Mouse (Mus musculus): ENCODE measurements around the gene Bax.

Gene Bax

DNA sequence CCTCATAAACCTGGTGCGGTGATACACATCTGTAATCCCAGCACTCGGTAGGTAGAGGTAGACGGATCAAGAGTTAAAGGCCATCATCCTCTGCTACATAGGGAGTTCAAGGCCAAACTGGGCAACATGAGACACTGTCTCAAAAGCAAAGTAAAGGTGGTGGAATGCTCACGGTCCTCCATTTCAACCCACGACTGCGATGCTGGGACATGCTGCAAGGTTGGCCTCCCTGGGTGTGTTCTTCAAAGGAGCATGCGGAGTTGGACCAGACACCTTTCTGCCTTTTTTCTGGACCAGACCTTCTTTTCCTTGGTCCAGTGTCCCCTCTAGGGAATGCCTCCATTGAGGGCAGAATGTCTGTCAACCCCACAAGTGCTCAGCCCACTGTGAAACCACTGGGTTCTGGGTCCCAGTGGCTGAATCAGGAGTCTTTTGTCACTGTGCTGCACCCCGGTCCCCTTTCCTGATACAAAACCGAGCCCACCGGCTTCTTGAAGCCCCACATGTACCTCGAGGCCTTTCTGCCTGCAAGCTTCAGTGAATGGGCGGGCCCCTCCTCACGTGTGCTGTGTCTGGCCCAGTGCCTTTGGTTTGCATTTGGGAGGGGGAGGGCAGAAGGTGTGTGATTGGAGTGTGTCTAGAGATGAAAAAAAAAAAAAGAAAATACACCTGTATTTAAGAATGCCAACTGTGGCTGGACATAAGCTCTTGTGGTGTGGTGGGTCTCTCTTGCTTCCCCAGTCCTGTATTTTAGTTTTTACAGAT is 10.6 kb downstream of the Bax start:
- DNase-seq = no peak

DNA sequence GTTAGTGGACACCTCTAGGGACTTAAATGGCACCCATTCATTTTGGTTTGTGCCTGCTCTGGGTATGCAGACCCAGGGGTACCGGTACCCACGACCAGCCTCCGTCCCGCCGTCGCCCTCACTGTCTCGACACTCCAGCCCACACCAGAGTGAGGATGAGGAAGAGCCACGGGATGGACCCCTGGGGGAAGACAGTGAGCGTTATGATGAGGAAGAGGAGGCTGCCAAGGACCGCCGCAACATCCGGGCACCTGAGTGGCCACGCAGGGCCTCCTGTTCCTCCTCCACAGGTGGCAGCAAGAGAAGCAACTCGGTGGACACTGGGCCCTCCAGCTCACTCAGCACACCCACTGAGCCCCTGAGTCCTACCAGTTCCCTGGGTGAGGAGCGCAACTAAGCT is 11.7 kb downstream of the Bax start:
- no peak for DNase-seq

DNA sequence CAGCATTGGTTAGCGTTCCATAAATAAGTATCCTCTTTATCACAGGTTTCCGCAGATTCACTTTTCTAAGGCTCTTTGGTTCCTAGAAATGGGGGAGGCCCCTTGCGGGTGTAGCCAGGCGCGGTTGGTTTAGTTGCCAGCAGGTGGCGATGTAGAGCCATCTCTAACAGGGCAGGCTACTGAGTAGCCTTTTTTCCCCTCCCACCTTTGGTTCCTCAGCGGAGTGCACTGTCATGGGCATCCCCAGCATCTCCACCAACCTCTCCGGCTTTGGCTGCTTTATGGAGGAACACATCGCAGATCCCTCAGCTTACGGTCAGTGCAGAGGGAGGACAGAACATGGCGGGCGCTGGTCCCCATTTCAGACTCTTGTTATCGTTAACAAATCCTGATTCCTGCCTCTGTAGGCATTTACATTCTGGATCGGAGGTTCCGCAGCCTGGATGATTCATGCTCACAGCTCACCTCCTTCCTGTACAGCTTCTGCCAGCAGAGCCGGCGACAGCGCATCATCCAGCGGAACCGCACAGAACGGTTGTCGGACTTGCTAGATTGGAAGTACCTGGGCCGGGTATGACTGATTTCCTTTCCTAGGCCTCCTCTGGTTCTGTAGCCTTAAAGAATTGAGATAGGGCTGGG is 15.2 kb downstream of the Bax start:
- DNase-seq = peak; percentile 63 to 84

DNA sequence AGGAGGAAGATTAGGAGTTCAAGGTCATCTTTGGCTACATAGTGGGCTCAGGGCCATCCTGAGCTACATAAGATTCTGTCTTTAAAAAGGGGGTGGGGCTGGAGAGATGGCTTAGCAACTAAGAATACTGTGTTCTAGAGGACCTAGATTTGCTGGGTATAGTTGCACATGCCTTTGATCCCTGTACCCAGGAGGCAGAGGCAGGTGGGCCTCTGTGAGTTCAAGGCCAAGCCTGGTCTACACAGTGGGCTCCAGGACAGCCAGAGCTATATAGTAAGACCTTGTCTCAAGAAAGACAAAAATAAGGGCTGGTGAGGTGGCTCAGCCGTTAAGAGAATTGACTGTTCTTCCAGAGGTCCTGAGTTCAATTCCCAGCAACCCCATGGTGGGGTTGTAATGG is 16.7 kb downstream of the Bax start:
- DNase-seq = no peak

DNA sequence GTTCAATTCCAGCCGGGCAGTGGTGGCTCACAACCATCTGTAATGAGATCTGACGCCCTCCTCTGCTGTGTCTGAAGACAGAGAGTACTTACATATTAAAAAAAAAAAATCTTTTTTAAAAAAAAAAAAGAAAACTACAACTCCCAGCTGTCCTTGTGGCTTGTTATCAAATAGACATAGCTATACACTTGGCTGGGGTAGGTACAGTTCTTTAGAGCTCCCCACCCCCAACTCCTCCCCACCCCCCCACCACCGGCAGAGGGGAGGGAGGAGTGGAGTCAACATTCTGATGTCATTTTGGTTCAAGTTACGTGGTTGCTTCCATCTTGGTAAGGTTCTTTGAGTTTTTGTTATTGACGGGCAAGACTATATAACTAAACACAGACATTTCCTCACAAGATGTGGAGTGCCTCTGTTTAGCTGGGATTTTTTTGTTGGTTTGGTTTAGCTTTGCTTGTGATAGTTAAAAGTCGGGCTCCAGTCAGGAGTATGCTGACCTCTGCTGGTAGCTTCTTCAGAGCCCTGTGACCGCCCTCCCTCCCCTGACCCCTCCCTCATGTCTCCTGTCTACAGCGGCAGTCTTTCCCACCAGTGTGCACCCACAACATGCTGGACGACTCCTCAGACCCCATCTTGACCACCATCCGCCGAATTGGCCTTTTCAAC is 19.2 kb downstream of the Bax start:
- peak in 1 of 2 experiments; percentile 38 for DNase-seq

DNA sequence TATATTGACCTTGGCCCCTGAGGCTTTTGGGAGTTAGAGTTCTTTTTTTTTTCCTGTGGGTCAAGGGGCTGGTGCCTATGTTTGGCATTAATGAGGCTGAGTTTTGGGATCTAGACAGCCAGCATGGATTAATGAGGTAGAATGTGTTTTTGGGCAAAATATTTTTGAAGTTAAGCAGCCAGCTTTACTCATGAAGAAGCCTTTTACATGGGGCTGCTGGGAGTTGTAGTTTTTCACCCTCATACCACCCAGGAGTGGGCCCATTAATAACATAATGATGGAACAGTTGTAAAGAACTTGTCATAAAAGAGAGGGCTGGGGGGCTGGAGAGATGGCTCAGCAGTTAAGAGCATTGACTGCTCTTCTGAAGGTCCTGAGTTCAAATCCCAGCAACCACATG is 20.1 kb downstream of the Bax start:
- DNase-seq = no peak

DNA sequence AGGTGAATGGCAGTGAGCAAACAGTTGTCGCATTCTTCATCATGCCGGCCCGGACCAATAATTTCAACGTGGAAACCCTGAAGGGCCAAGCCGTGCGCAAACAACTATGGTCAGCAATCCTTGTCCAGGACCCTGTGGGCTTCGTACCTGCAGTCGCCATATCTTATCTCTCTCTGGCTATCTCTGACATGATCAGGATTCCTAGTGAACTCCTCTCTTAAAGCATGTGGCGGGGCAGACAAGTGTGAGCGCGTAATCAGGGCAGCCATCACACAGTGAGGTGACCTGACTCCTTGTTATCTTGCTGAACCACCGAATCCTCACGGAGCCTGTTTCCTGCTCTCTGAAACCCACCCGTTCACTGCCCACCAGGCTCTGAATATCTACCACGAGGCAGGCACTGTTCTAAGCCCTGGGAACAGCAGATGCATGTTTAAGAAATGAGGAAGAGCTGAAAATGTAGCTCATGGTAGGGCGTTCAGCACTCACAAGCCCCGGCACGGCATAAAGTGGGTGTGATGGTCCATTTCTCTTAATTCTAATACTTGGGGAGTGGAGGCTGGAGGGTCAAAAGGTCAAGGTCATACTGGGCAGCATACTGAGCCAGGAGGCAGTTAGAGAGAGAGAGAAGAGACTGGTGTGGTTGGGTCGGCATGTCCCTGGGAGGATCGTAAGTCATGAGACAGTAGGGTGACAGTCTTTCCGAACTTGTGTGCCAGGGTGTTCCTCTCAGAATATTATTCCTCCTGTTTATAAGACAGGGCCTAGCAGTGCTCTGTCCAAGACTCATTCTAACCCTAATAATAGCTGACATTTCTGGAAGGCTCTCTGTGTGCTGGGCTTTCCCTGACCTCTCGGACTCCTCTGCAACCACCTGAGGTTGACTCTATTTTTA is 22.9 kb downstream of the Bax start:
- DNase-seq = no peak

DNA sequence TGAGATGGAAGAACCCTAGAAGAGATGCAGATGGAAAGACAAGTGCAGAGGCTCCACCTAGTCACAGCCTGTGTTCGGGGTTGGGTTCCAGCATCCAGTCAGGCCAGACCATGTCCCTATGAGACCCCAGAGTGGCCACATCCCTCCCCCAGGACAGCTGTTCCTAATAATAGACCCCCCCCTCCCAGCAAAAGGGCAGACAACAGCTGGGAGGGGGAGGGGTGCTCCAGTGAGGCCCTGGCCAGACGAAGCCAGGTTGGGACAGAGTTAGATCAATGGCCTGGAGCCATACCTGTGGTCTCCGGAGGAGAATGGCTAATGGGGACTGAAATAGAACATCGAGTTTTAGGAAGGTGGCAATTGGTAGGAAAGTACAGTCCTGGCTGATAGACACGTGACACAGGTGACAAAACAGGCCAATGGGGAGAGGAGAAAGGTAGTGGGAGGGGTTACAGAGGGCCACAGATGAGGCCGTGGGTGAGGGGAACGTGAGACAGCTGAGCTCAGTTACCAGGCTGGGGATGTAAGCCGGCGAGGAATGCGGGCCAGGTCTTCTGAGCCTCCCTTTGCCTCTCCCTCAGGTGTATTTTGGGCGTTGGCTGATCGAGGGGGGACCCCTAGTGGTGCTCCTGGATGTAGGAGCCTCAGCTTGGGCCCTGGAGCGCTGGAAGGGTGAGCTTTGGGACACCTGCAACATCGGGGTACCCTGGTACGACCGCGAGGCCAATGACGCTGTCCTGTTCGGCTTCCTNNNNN is 29.0 kb downstream of the Bax start, which contains the start of gene Ruvbl2:
Gene Ruvbl2 (minus strand): TSS at position 576 of the 756 bp plus-strand sequence.
- peak; percentile 42 to 50 for DNase-seq

DNA sequence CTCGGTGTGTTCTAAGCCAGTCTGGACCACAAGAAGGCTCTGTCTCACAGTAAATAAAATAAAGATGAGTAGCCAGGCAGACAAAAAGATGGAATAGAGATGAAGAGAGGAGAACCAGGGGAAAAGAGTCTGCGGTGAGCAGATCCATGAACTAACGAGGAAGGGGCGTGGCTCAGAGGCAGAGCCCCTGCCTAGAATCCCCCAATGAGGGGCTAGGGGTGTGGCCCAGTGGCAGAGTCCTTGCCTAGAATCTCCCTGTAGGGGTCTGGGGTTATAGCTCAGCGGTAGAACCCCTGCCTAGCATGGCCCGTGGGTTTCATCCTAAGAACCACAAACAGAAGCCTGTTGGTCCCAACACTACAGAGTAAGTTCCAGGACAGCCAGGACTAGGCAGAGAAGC is 29.7 kb downstream of the Bax start:
- DNase-seq = no peak

DNA sequence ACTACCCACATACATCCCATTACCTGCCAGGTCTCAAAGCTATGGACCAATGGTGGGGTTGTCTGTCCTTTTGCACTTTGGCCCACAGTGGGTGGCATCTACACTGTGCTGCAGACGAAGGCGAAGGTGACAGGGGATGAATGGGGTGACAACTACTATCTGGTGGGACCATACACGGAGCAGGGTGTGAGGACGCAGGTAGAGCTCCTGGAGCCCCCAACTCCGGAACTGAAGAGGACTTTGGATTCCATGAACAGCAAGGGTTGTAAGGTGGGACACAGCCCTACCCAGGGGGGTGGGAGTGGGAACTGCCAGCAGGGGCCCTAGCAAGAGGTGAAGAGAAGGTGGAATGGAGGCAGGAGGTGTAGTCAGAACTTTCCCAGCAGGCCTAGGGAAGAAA is 30.3 kb downstream of the Bax start:
- no peak for DNase-seq

DNA sequence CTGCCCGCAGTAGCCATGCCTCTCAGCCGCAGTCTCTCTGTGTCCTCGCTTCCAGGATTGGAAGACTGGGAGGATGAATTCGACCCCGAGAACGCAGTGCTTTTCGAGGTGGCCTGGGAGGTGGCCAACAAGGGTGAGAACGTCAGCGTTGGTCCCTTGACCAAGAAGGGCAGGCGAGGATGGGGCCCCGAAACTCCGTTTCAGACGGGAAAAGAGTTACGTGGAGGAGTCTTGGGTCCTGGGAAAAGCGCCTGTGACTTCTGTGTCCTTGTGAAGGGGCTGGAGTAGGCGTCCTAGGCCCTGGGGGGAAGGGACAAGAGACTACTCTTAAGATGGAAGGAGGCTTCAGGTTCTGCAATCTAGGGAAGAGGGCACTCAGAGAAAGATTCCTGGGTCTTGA is 31.7 kb downstream of the Bax start:
- DNase-seq = peak in 1 of 2 experiments; percentile 47

DNA sequence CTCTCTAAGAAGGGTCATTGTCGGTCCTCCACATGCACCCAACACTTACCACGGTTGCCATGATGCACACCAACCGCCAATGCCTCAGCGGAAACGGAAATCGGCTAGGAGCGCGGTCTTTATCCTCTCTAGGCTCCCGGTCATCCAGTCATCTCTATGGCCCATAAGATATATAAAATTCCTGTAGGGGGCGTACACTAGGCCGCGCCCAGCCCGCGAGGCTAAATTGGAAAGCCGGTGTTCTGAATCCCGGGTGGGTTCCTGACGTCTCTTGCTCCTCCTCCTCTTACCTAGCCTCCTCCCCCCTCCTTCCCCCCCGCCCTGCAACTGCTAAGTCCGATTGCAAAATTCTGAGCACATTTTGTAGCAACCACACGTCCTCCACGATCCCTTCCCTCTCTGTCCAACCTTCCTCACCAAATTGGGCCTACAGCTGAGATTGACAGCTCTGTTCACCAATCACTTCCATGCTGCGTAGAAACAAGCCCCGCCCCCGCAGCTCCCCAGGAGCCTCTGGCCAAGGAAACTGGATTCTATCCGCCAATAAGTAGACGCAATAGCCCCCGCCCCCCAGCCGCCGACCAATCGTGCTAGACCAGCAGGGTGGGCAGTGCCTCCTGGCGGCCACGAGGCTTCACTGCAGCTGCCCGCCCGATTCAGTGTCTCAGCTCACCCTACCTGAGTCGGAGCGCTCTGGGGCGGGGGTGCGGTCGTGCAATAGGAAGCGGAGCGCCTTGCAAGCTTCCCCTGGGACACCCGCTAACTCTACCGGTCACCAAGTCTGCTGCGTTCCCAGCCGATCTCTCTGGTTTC is 32.3 kb downstream of the Bax start, which contains the start of gene Gys1:
Gene Gys1 (plus strand): TSS at position 642 of the 813 bp plus-strand sequence.
- DNase-seq = peak; percentile 100

DNA sequence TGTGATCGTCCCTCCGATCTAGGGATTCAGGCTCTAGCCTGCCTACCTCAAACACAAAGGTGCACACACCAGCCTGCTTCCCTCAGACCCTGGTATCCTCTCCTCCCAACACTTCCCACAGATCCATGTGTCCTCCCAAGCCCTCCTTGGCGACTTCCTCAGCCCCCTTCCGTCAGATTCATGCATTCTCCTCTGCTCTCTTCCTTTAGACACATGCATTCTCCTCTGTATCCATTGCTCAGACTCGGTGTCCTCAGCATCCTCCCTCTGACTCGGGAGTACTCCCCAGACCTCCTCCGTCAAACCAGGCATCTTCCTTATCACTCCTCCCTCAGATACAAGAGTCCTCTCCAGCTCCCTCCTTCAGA is 32.9 kb downstream of the Bax start:
- no peak for DNase-seq

DNA sequence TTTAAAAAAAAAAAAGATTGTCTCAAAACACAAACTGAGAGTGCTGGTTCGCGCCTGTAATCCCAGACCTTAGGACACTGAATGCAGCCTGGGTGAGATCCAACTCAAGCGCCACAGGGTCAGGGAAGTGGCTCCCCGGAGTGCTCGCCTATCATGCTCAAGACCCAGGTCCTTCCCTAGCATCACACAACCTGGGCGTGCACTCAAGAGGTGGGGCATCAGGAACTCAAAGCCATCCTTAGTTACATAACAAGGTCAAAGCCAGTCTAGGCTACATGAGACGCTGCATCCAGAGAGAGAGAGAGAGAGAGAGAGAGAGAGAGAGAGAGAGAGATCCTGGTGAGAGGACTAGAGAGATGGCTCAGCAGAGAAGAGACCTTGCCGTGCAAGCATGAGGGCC is 40.1 kb downstream of the Bax start:
- no peak for DNase-seq

DNA sequence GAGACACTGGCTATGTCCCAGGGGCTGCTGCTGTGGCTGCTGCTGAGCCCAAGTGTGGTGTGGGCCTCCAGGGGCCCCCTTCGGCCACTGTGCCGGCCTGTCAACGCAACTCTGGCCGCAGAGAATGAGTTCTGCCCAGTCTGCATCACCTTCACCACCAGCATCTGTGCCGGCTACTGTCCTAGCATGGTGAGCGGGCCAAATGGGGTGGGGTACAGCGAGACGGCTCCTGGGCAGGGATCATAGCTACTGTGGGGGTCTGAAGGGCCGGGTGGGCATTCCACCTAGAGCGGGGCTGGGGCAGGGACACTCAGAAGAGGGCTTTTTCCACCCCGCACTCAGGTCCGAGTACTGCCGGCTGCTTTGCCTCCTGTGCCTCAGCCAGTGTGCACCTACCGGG is 45.5 kb downstream of the Bax start:
- no peak for DNase-seq

DNA sequence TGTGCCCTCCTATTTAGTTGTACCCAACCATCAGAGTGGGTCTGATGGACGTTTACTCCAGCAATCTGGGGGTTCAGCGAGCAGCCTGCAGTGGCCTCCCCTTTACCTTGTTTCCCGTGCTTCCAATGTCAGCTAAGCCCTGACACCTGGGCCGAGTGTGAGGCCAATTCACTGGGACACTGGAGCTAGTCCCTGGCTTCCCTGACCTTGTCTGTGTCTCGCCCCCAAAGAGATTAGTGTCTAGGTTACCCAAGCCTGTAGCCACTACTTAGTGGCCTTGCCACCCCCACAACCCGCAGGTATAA is 46.1 kb downstream of the Bax start, which contains the start of gene Lhb:
Gene Lhb (plus strand): TSS at position 206 of the 305 bp plus-strand sequence.
- DNase-seq = no peak

DNA sequence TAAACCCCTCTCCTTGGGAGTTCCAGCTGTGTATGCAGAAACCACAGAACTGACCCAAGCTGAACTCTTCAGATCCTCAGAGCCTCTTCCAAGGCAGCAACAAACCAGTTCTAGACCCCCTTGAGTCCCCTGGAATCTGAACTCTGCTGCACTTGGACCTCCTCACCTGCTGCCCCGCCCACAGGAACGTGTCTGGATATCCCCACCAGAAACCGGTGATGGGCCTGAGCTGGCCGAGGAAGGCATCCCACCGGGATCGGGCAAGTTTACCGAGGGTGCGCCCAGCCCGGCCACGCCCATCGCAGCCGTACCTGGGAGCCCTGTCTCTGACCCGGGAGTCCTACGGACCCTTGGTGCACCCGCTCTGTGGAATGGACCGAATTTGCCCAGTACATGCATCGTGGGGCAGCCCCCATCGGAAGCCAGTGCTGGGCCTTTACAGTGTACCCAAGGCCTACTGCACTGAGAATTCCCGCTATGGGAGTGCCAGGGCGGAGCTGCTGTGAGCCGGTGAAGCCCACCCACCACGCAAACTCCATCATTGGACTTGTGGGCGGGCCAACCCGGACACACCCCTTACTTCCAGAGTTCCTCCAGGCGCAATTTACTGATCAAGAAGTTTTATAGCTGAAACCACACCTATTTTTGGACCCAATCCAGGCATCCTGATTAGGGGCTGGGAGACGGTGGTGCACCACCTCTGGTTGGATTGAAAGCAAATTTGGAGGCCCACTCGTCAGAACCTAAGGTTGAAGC is 46.7 kb downstream of the Bax start:
- no peak for DNase-seq

DNA sequence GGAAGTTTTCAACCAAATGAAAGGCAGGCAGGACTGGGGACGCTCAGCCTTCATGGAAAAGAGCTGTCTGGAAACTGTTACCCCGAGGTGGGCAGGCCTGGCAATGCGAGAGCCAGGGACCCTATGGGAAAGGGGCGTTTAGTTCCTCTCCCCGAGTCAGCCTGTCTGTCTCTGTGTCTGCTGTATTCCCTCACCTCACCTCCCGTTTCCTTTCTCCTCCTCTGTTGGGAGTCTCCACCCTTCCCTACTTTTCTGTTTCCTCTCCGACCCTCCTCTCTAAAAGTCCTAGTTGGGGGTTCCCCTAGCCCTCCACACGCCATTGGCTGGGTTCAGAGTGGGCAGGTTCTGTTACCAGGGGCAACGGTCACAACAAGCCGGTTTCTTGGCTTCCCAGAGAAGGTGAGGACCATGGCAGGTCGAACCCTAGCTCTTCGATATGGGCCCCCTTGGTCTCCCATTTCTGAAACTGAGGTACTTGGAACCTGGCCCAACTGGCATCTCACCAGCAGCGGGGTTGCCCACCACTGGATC is 48.7 kb downstream of the Bax start:
- DNase-seq = no peak

DNA sequence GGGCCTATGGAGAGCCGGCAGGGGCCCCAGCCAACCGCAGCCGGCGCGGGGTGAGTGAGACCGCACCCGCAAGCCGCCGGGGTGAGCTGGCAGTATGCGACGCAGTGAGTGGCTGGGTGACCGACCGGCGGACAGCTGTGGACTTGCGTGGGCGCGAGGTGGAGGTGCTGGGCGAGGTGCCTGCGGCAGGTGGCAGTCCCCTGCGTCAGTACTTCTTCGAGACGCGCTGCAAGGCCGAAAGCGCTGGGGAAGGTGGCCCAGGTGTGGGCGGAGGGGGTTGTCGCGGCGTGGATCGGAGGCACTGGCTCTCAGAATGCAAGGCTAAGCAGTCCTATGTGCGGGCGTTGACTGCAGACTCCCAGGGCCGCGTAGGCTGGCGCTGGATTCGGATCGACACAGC is 51.1 kb downstream of the Bax start:
- DNase-seq = no peak

DNA sequence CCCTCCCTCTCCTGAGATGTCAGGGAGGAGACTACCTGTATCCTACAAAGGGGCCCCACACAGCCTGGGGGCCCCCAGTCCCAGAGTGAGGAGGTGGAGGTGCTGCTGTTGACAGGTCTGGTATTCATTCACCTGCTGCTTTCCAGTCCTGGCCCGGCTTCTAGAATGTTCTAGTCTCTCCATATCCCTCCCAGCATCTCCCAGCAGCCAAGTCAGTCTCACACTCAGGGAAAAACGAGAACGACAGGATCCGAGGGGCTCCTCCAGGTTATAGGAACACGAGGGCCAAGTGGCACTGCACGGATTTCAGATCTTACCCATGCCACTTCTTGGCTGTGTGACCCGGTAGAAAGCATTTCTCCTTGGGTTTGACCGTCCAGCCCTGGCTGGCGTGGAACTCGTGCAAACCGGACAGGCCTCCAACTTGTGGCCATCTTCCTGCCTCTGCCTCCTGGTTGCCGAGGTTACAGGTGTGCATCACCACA is 51.9 kb downstream of the Bax start:
- DNase-seq = no peak

All from kidney, adult 8-10 months (tissue).